Mouse (Mus musculus): ENCODE results near the gene Hsf2bp.

Hsf2bp gene

DNA sequence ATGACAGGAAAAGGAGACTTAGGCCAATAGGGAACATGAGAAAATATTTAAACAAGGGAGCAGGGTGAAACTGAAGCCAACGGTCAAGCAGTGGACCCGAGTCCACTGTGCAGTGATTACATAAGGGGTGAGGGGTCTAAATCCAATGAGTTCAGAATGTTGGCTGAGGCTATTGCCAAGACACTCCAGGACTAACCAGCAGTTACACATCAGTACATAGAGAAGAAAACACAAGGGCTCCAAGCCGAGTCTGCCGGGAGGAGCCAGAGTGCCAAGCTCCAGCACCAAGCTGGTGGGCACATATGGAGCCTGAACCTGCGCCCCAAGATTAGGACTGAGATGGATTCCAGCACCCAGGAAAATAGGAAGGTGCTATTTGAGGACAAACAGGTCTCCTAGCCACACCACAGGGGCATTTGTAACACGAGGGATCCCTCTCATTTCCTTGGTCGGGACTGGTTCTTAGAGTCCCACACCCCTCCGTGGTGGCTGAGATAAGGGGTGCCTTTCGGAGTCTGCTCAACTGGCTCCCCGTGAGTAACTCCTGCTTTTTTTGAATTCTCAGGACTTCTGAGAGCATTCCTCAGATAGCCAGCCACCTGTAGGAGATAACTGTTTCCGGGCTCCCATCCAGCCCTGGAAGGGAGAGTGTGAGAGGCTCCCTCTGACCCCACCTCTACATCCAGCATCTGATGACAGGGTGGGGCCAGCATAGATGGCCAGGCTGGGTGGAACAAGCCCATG lies 134.5 kb downstream of the Hsf2bp start:
- no peak for DNase-seq

DNA sequence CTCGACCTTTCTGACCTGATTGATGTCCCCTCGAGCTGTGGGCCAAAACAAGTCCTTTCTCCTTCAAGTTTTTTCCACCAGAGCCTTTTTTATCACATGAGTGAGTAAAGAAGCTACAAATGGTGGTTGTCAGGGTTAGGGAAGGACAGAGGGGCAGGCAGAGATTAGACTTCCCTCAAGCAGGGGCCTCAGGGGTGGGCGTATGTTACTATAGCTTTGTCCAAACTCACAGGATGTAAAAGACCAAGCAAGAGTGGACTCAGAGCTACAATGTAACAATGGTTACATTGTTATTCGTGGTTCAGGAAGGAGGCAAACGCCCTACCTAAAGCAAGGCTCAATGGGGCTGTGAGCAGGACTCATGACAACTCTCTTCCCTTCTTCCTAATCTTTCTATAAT lies 137.2 kb downstream of the Hsf2bp start:
- DNase-seq = no peak

DNA sequence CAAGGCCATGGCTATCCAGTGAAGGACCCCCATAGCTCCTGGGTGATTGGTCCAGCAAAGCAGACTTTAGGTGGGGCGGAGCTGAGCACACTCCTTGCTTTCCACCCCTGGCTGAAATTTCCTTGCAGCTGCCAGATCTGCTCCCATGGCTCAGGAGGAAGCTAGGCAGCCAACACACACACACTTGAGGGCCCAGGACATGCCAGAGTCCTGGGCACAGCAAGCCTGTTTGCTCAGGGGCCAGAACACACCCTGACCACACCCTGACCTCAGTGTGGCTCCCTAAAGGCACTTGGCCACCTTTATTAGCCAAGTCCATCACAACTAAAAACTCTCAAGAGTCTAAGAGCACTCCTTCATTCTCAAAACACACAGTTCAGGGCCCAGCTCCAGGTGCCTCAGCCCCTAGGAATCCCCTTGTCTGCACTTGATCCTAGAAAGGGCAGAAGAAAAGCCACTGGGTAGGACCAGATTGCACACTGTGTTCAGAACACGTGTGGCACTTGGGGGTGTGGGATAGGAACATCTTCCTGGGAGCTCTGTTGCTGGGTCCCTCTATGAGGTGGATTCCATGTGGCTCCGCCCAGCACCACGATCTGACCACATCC lies 138.9 kb downstream of the Hsf2bp start:
- DNase-seq = no peak

DNA sequence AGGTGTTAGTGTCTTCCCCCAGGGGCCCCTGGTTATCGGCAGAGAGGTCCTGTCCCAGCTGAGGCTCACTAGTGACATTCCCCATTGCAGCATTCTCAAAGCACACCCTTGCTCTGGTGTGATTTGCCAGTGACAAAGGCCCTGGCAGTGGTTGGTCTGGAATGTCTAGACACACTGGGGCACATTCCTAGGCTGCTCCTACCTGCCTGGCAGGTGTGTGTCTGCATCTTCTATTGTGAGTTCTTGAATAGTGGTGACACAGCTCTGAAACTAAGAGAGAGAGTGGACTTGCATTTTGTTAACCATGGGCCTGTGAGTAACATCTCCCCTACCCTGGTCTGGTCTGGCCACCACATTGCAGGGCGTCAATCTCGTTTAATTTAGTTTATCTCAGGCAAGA lies 139.4 kb downstream of the Hsf2bp start:
- DNase-seq = no peak

- DNase-seq = no peak
These were observed 139.8 kb downstream of the Hsf2bp start for GRCm38 (mm10) chr17:31896311-31896710.
